Mouse (Mus musculus) thymus, postnatal 4 days (tissue): Measurements from ENCODE around the gene Rhox3f.
"Not testable (repeated sequence)": the region's sequence is repeated elsewhere in the genome, so short reads cannot be mapped to it uniquely, and the experiment has no call there.

Source experiments
- DNase-seq: peaks from one replicate; pipeline ENCODE4 v3.0.0; 2021

Rhox3f gene

GRCm38 (mm10) chrX:37580692-37581091 is at the start of gene Rhox3f:
Gene Rhox3f (plus strand): TSS chrX:37580992.
- DNase-seq = not testable (repeated sequence)

GRCm38 (mm10) chrX:37541719-37542118 is 39.1 kb upstream of the Rhox3f start, which contains the start of gene Rhox3e:
Gene Rhox3e (plus strand): TSS chrX:37542019.
- DNase-seq = not testable (repeated sequence)

- DNase-seq = not testable (repeated sequence)
Observed at GRCm38 (mm10) chrX:37557112-37557511, 23.7 kb upstream of the Rhox3f start, which contains the start of gene Rhox4e. Gene Rhox4e (plus strand): TSS chrX:37557412.

GRCm38 (mm10) chrX:37571105-37571504 is 9.7 kb upstream of the Rhox3f start, which contains the start of gene Rhox2f:
Gene Rhox2f (plus strand): TSS chrX:37571405.
- not testable (repeated sequence) for DNase-seq

- not testable (repeated sequence) for DNase-seq
Observed at GRCm38 (mm10) chrX:37572638-37573037, 8.2 kb upstream of the Rhox3f start.

GRCm38 (mm10) chrX:37607604-37608003 is 26.8 kb downstream of the Rhox3f start, which contains the start of gene Rhox4f:
Gene Rhox4f (minus strand): TSS chrX:37607704.
- not testable (repeated sequence) for DNase-seq

GRCm38 (mm10) chrX:37628512-37628911 is 47.7 kb downstream of the Rhox3f start, which contains the start of gene Rhox3g:
Gene Rhox3g (minus strand): TSS chrX:37628612.
- DNase-seq = not testable (repeated sequence)
